Comparison of ENCODE assay signal across 15 mouse cellular contexts in the genomic region with DNA sequence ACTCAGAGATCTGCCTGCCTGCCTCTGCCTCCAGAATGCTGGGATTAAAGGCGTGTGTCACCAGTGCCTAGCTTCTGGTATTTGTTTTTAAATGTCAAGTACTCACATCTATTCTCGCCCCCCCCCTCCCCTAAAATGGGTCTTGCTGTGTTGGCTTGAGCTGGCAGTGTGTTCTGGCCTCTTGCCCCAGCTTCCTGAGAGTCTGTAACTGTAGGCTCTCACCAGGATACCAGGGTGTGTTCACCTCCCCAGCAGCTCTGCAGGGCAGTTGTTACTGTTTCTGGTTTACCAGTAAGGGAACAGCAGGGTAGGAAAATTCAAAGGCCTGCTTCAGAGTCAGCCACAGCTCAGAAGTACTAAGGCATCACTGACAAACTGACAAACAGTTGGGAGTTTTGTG. TPM values are rescaled to one million over a fixed set of nuclear protein-coding genes. Genes with fewer than 3 reads are reported as not detected.
DNase-seq lines count a peak whose midpoint lies in the region; ATAC-seq and TF ChIP-seq lines count a peak whose summit lies in the region.
"Had no signal": no experiment of that assay in that cellular context is flagged by ENCODE, and none has a peak within 500 bp of the region (broad histone marks: within the 10 kb centered on the region; RNA-seq: fewer than 3 reads in every experiment).

No protein-coding gene starts in this region.

- no peak overlapping the region for H3K4me2 ChIP-seq in kidney, embryonic 15.5 days
- H3K4me2 ChIP-seq: hindbrain, embryonic 14.5 days had no signal

- 43% methylated on average over 2 of the region's 2 CpGs for WGBS in kidney, embryonic 15.5 days
- WGBS in lung, adult 2 months = 36% methylated on average over 2 of the region's 2 CpGs

- H3K27ac ChIP-seq in kidney, embryonic 15.5 days = no peak overlapping the region
- H3K27ac ChIP-seq: forebrain, embryonic 10.5 days; hindbrain, embryonic 14.5 days; layer of hippocampus, adult 2 months had no signal

- H3K27me3 ChIP-seq in kidney, embryonic 15.5 days = no peaks in the 10 kb centered on the region

- no peak for TF ChIP-seq POLR2A in lung, adult 2 months (IDR thresholded peaks at IDR 0.05; ENCODE audit: borderline replicate concordance, extremely low read depth, low read depth, low read length)

- H3K4me3 ChIP-seq in kidney, embryonic 15.5 days (replicated peaks) = no peak overlapping the region
- H3K4me3 ChIP-seq in lung, adult 2 months (replicated peaks; ENCODE audit: extremely low read depth, low read depth, low read length) = no peak overlapping the region
- H3K4me3 ChIP-seq: forebrain, embryonic 10.5 days; layer of hippocampus, adult 2 months had no signal

- ATAC-seq in kidney, embryonic 15.5 days (replicated peaks; ENCODE audit: low FRiP score) = no peak

- H3K9me3 ChIP-seq in kidney, embryonic 15.5 days (replicated peaks) = no peaks in the 10 kb centered on the region
- H3K9me3 ChIP-seq: forebrain, embryonic 10.5 days had no signal

- DNase-seq in embryo, embryonic 11 days = peak; percentile 11
- DNase-seq in embryo, embryonic 10.5 days (ENCODE audit: low spot score) = no peak
- peak; percentile 38 for DNase-seq in kidney, postnatal 14 days
- peak; percentile 47 for DNase-seq in MN1 (ENCODE audit: low spot score)
- peak; percentile 29 for DNase-seq in lung, adult 2 months
- no peak for DNase-seq in liver
- DNase-seq in ovary, adult 18-20 months (ENCODE audit: low spot score) = no peak
- DNase-seq: gastrocnemius, postnatal 36 days; thymus, adult 18-20 months had no signal

- H3K9ac ChIP-seq in kidney, embryonic 15.5 days = no peak overlapping the region
- H3K9ac ChIP-seq: hindbrain, embryonic 14.5 days had no signal

- no peak for TF ChIP-seq CTCF in lung, adult 2 months (IDR thresholded peaks at IDR 0.05; ENCODE audit: insufficient read depth, low read length)

- no peaks in the 10 kb centered on the region for H3K36me3 ChIP-seq in kidney, embryonic 15.5 days
- H3K36me3 ChIP-seq: forebrain, embryonic 10.5 days had no signal

- H3K4me1 ChIP-seq in kidney, embryonic 15.5 days = no peaks in the 10 kb centered on the region
- peaks cover 3% of the 10 kb centered on the region; the same call in 1 of the 2 replicates for H3K4me1 ChIP-seq in lung, adult 2 months (ENCODE audit: control insufficient read depth, insufficient read depth, low read length)

RNA-seq across cellular contexts. Expression of a gene that starts 33.5 kb away (rescaled TPM):
- polyA plus RNA-seq in kidney, embryonic 15.5 days (2015; fragmentation: Nextera tagmentation; extraction: Ambion mirVana) = 0.44 and 0.81 TPM in 2 replicates
- 1.9 and 2.4 TPM in 2 replicates for polyA plus RNA-seq in lung, adult 2 months (2012; rRNA removed)

RNA-seq across cellular contexts. Expression of a gene that starts 37.5 kb away (rescaled TPM):
- polyA plus RNA-seq in kidney, embryonic 15.5 days (2015; fragmentation: Nextera tagmentation; extraction: Ambion mirVana) = 0.33 TPM in 1 of 2 replicates, not detected in the other
- 2.4 and 4.2 TPM in 2 replicates for polyA plus RNA-seq in lung, adult 2 months (2012; rRNA removed)
- polyA plus RNA-seq: C2C12; forebrain, embryonic 10.5 days; liver, embryonic 16.5 days had no signal

RNA-seq across cellular contexts. Expression of a gene that starts 58.9 kb away (rescaled TPM):
- 8.6 and 9.6 TPM in 2 replicates for polyA plus RNA-seq in kidney, embryonic 15.5 days (2015; fragmentation: Nextera tagmentation; extraction: Ambion mirVana)
- polyA plus RNA-seq in lung, adult 2 months (2012; rRNA removed) = 17.1 and 20.8 TPM in 2 replicates

RNA-seq across cellular contexts. Expression of a gene that starts 59.2 kb away (rescaled TPM):
- polyA plus RNA-seq in kidney, embryonic 15.5 days (2015; fragmentation: Nextera tagmentation; extraction: Ambion mirVana) = 47.0 and 49.0 TPM in 2 replicates
- polyA plus RNA-seq in lung, adult 2 months (2012; rRNA removed) = 26.1 and 31.8 TPM in 2 replicates

Comparison
In these comparisons a context has a peak if more than half of its experiments do, and no peak if none do; other contexts are left out.
1. DNase-seq: peak in embryo, embryonic 11 days (single experiment), kidney, postnatal 14 days (single experiment), MN1 (single experiment) and lung, adult 2 months (single experiment); none in embryo, embryonic 10.5 days (single experiment), liver (single experiment) and ovary, adult 18-20 months (single experiment).